Mouse (Mus musculus): ENCODE results near the gene Lmod1. TPM values are rescaled to one million over a fixed set of nuclear protein-coding genes. Genes with fewer than 3 reads are reported as not detected.
"Not testable (repeated sequence)": the region's sequence is repeated elsewhere in the genome, so short reads cannot be mapped to it uniquely, and the experiment has no call there.

Gene Lmod1
- polyA plus RNA-seq, 1 experiment from 2014 or later: 3.1 TPM

DNA sequence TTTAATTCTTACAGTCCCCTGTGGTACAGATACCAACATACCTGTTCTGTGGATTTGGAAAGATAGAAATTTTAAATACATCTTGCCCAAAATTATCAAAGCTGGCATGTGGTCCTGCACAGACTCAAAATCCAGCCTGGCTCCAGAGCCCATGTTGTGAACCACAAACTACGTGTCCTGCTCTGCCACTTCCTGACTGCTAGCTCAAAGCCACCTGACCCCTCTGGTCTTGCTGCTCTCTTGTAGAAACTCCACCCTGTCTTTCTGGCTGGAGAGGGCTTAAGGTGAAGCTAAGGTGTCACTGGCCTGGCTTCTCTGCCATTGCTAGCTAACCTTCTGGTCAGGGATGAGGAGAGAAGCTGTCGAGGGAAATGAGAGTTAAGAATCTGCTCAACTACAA is 54.4 kb downstream of the Lmod1 start:
- no peak overlapping the region for H3K27ac ChIP-seq (ENCODE audit: low read depth)
- no peaks in the 10 kb centered on the region for H3K27me3 ChIP-seq (ENCODE audit: insufficient read depth, low read length)
- ATAC-seq (ENCODE audit: insufficient read depth) (no peak), DNase-seq (no peak)
- WGBS: 40% methylated on average over 2 of the region's 2 CpGs
- H3K4me2 ChIP-seq: no peak overlapping the region
- TF ChIP-seq CTCF (IDR thresholded peaks at IDR 0.05; ENCODE audit: low read depth): no peak
- no peak overlapping the region for H3K4me3 ChIP-seq (ENCODE audit: low read depth, low read length)
- H3K4me1 ChIP-seq (ENCODE audit: insufficient read depth): peaks cover 10% of the 10 kb centered on the region; the same call in 1 of the 2 replicates
- H3K36me3 ChIP-seq (ENCODE audit: insufficient read depth): peaks cover 20% of the 10 kb centered on the region
- no peak overlapping the region for H3K9ac ChIP-seq
- H3K9me3 ChIP-seq (ENCODE audit: low read depth, low read length): no peaks in the 10 kb centered on the region

- no peak overlapping the region for H3K4me2 ChIP-seq
- no peak overlapping the region for H3K27ac ChIP-seq (ENCODE audit: low read depth)
- H3K36me3 ChIP-seq (ENCODE audit: insufficient read depth): peaks cover 33% of the 10 kb centered on the region
- no peaks in the 10 kb centered on the region for H3K9me3 ChIP-seq (ENCODE audit: low read depth, low read length)
- no peak overlapping the region for H3K9ac ChIP-seq
- H3K27me3 ChIP-seq (ENCODE audit: insufficient read depth, low read length): no peaks in the 10 kb centered on the region
- H3K4me1 ChIP-seq (ENCODE audit: insufficient read depth): peaks cover 3% of the 10 kb centered on the region; the same call in 1 of the 2 replicates
- no peak for DNase-seq
- no peak for TF ChIP-seq CTCF (IDR thresholded peaks at IDR 0.05; ENCODE audit: low read depth)
- no peak for ATAC-seq (ENCODE audit: insufficient read depth)
- WGBS: 73% methylated on average over 15 of the region's 15 CpGs
- no peak overlapping the region for H3K4me3 ChIP-seq (ENCODE audit: low read depth, low read length)
These were observed 55.7 kb downstream of the Lmod1 start for GRCm38 (mm10) chr1:135380071-135380991.

DNA sequence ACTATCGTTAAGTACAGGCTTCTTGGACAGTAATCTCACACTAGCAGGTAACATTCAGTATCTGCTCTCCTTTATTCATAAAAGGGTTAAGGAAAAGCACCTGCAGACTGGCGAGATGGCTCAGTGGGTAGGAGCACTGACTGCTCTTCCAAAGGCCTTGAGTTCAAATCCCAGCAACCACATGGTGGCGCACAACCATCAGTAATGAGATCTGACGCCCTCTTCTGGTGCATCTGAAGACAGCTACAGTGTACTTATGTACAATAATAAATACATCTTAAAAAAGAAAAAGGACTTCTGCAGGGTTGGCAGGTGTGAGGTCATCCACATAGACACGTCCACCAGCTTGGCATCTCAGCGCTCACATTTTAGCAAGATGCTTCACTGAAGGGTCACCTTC is 57.0 kb downstream of the Lmod1 start:
- WGBS: 57% methylated on average over 6 of the region's 6 CpGs
- not testable (repeated sequence) for H3K27ac ChIP-seq (ENCODE audit: low read depth); H3K4me1 ChIP-seq (ENCODE audit: insufficient read depth); H3K4me3 ChIP-seq (ENCODE audit: low read depth, low read length); H3K9ac ChIP-seq; H3K4me2 ChIP-seq; H3K27me3 ChIP-seq (ENCODE audit: insufficient read depth, low read length); DNase-seq; H3K9me3 ChIP-seq (ENCODE audit: low read depth, low read length); ATAC-seq (ENCODE audit: insufficient read depth)
- H3K36me3 ChIP-seq (ENCODE audit: insufficient read depth): peaks cover 45% of the 10 kb centered on the region
- peak; percentile 51 for TF ChIP-seq CTCF (IDR thresholded peaks at IDR 0.05; ENCODE audit: low read depth)

- H3K4me3 ChIP-seq (ENCODE audit: low read depth, low read length): no peak overlapping the region
- no peaks in the 10 kb centered on the region for H3K9me3 ChIP-seq (ENCODE audit: low read depth, low read length)
- H3K4me2 ChIP-seq: no peak overlapping the region
- TF ChIP-seq CTCF (IDR thresholded peaks at IDR 0.05; ENCODE audit: low read depth): no peak
- no peak for DNase-seq
- no peaks in the 10 kb centered on the region for H3K4me1 ChIP-seq (ENCODE audit: insufficient read depth)
- WGBS: 94% methylated on average over 5 of the region's 5 CpGs
- H3K9ac ChIP-seq: no peak overlapping the region
- H3K27me3 ChIP-seq (ENCODE audit: insufficient read depth, low read length): no peaks in the 10 kb centered on the region
- no peak overlapping the region for H3K27ac ChIP-seq (ENCODE audit: low read depth)
- H3K36me3 ChIP-seq (ENCODE audit: insufficient read depth): peaks cover 72% of the 10 kb centered on the region
- no peak for ATAC-seq (ENCODE audit: insufficient read depth)
These were observed 59.6 kb downstream of the Lmod1 start for GRCm38 (mm10) chr1:135384171-135384570.

GRCm38 (mm10) chr1:135385161-135385560 is 60.6 kb downstream of the Lmod1 start:
- no peak overlapping the region for H3K4me3 ChIP-seq (ENCODE audit: low read depth, low read length)
- no peak overlapping the region for H3K27ac ChIP-seq (ENCODE audit: low read depth)
- peaks cover 81% of the 10 kb centered on the region for H3K36me3 ChIP-seq (ENCODE audit: insufficient read depth)
- H3K4me1 ChIP-seq (ENCODE audit: insufficient read depth): no peaks in the 10 kb centered on the region
- no peak overlapping the region for H3K9ac ChIP-seq
- no peaks in the 10 kb centered on the region for H3K27me3 ChIP-seq (ENCODE audit: insufficient read depth, low read length)
- H3K9me3 ChIP-seq (ENCODE audit: low read depth, low read length): no peaks in the 10 kb centered on the region
- no peak for DNase-seq
- no peak for ATAC-seq (ENCODE audit: insufficient read depth)
- 81% methylated on average over 9 of the region's 9 CpGs for WGBS
- no peak for TF ChIP-seq CTCF (IDR thresholded peaks at IDR 0.05; ENCODE audit: low read depth)
- no peak overlapping the region for H3K4me2 ChIP-seq

DNA sequence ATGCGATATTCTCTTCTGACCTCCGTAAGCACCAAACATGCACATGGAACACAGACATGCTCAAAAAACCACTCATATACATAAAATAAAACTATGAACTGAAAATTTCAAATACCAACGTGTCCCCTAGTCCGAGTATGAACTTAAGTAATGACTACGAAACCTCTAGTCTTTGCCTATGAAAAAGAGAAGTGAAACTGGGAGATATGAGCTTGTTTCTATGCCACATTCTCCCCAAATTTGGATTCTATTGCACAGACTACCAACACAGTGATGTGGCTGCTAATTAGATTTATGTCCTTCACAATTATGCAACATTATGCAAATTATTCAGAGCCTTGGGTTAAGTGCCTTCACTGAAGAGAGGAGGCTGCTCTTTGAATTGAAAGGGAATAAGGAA is 74.9 kb downstream of the Lmod1 start:
- H3K4me1 ChIP-seq (ENCODE audit: insufficient read depth): no peaks in the 10 kb centered on the region
- peaks cover 95% of the 10 kb centered on the region for H3K36me3 ChIP-seq (ENCODE audit: insufficient read depth)
- 97% methylated on average over 5 of the region's 5 CpGs for WGBS
- H3K9ac ChIP-seq: no peak overlapping the region
- DNase-seq: no peak
- TF ChIP-seq CTCF (IDR thresholded peaks at IDR 0.05; ENCODE audit: low read depth): no peak
- no peaks in the 10 kb centered on the region for H3K9me3 ChIP-seq (ENCODE audit: low read depth, low read length)
- no peak overlapping the region for H3K4me2 ChIP-seq
- no peak for ATAC-seq (ENCODE audit: insufficient read depth)
- no peak overlapping the region for H3K27ac ChIP-seq (ENCODE audit: low read depth)
- no peak overlapping the region for H3K4me3 ChIP-seq (ENCODE audit: low read depth, low read length)
- no peaks in the 10 kb centered on the region for H3K27me3 ChIP-seq (ENCODE audit: insufficient read depth, low read length)

- peak; percentile 50 for DNase-seq
- no peak overlapping the region for H3K9ac ChIP-seq
- WGBS: 89% methylated on average over 3 of the region's 3 CpGs
- H3K4me2 ChIP-seq: no peak overlapping the region
- peaks cover 96% of the 10 kb centered on the region for H3K36me3 ChIP-seq (ENCODE audit: insufficient read depth)
- ATAC-seq (ENCODE audit: insufficient read depth): no peak
- no peak overlapping the region for H3K27ac ChIP-seq (ENCODE audit: low read depth)
- no peaks in the 10 kb centered on the region for H3K4me1 ChIP-seq (ENCODE audit: insufficient read depth)
- no peaks in the 10 kb centered on the region for H3K9me3 ChIP-seq (ENCODE audit: low read depth, low read length)
- H3K4me3 ChIP-seq (ENCODE audit: low read depth, low read length): no peak overlapping the region
- peak; percentile 19; the same call in 1 of the 2 replicates for TF ChIP-seq CTCF (IDR thresholded peaks at IDR 0.05; ENCODE audit: low read depth)
- no peaks in the 10 kb centered on the region for H3K27me3 ChIP-seq (ENCODE audit: insufficient read depth, low read length)
These were observed 77.0 kb downstream of the Lmod1 start for GRCm38 (mm10) chr1:135401452-135402110.
